Mouse (Mus musculus): ENCODE results near the gene Ccm2l.

Ccm2l gene

GRCm38 (mm10) chr2:153107046-153107766 lies 41.5 kb downstream of the Ccm2l start:
- DNase-seq, result peak in 1 of 2 experiments; percentile 16

DNA sequence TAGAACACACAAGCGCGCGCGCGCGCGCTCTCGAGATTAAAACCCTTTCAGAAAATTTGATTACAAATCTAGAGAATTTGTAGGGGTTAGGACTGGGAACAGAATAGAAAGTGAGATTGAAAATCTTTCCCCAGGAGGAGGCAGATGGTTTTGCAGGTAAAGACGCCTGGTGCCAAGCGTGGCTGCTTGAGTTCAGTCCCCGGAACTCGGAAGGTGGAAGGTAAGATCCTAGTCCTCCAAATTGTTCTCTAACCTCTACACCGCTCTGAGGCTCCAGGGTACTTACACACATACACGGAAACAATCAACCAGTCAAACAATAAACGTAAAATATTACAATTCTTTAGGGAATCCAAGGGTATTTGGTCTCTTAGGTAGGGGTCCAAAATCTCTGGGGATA lies 42.0 kb downstream of the Ccm2l start:
- DNase-seq, result peak in 1 of 2 experiments; percentile 7

DNA sequence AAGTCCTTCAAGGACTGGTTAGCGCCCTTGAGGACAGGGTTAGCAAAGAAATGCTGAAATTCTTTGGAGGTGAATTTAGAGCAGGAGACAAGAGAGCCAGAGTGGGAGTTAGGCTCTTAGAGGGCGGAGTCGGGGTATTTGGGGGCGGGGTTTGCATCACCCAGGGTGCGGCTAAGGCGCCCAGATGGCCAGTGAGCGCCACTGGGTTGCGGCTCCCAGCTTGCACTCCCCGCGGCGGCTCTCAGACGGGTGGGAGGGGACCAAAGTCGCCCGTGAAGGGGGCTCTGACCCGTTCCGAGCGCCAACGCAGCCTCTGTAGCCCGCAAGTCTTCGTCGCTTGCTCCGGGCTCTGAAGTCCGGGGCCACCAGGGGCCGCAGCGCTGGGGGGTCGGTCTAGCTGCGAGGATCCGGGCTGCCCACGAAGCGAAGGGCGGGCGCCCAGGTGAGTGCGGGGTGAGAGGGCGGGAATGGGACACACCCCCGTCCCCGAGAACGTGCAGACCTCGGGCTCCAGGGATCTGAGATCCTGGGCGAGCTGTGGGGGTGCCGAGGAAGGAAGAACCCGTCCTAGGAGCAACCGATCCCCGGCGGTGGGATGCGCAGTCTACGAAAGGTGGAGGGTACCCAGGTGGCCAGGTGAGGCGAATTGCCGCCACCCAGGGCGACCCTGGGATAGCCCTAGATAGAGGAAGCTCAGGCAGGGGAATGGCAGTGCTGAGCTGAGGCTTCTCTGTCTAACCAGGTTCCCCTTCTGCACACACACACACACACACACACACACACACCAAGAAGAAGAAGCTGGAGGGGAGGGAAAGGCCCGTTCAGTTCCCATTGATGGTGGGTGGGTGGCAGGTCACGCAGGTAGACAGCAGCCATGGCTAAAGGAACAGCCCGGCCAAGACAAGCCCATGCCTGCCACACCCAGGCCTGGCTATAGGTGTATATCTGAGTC lies 42.8 kb downstream of the Ccm2l start, which contains the start of gene Hck:
Hck (plus strand) TSS at position 156 of the 952 bp plus-strand sequence.
- peak; percentile 84 to 85 for DNase-seq

- DNase-seq, result peak in 1 of 2 experiments; percentile 9
Observed at GRCm38 (mm10) chr2:153109596-153109995, 43.8 kb downstream of the Ccm2l start.

- peak in 1 of 2 experiments; percentile 6 for DNase-seq
Observed at GRCm38 (mm10) chr2:153111298-153111697, 45.5 kb downstream of the Ccm2l start.

DNA sequence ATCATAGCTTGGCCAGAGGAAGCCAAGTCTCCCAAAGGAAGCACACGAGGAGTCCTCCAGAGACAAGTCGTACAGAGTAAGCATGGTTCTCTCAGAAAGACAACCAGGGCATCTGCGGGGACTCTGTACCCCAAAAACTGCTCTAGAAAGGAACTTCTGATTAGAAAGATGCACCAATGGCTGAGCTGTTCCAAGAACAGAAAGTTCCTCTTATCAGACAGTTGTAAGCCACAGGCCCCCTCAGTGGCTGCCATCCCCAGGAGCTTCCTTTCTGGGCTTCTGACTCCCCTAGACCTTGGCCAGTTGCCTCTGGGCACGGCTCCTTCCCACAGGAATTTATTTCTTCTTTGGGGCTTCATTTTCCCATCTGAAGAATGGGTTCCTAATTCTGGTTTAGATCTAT lies 49.9 kb downstream of the Ccm2l start:
- no peak for DNase-seq

DNA sequence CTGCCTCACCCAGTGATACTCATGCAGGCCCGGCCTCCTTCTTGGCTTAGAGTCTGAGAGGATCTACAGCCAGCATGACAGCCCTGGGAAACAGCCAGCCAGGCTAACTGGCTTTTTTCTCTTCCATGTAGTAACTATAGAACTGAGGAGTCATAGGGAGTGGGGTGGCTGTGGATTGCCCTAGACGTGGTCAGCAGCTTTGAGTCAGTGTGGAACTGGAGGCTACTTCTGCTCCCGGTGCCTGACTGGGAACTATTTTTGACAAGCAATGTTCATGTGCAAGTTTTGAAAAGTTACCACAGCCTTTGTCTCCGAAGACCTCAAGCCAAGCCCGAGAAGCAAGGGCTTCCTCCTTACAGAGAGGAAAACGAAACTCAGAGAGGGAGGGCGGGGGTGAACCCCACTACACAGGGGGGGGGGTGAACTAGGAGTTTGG lies 51.3 kb downstream of the Ccm2l start:
- peak in 1 of 2 experiments; percentile 26 for DNase-seq

GRCm38 (mm10) chr2:153119488-153119887 lies 53.7 kb downstream of the Ccm2l start:
- no peak for DNase-seq

DNA sequence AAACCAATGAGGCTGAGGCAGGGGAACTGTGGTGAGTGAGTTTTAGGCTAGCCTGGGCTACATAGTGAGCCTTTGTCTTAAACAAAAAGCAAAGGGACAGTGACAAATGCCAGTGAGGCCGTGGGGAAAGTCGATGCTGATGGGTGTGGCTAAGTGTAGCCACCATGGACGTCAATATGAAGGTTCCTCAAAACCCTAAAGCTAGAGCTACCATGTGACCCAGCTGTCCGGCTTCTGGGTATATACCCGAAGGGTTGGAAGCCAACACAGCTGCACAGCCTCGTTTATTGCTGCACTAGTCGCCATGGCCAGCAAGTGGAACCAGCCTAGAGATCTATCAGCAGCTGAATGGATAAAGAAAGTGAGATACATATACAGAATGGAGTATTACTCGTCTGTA lies 54.4 kb downstream of the Ccm2l start:
- no peak for DNase-seq

DNA sequence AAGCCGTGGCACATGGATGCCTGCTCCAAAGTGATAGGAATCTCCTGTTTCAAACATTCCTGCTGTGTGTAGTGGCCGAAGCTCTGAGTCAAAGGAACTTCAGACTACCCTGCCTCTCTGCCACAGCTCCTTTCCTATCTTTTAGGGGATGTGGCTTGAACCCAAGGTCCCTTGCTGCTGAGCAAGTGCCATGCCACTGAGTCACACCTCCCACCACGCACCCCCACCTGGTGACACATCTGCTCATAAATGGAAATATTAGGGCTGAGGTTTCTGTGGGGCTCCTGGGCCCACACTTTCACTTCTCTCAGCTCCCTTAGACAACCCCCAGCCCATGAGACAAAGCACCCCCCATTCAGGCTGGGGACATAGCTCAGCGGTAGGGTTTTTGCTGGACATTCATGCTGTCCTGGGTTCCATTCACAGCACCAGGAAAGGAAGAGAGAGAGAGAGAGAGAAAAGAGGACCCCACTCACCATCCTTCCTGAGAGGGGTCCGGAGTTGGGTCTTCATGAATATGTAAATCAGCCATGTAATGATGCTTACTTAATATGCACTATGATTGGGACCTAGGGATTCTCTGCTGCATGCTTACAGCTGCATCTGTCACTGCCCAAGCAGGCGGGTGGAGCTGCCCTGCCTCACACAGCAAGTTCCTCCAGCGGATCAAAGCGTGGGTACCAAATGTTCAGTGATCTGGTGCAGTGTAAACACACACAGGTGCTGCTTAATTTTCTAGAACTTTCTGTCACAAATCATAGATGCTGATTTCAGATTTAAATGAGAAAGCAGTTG lies 56.3 kb downstream of the Ccm2l start:
- DNase-seq, result peak in 1 of 2 experiments; percentile 21

DNA sequence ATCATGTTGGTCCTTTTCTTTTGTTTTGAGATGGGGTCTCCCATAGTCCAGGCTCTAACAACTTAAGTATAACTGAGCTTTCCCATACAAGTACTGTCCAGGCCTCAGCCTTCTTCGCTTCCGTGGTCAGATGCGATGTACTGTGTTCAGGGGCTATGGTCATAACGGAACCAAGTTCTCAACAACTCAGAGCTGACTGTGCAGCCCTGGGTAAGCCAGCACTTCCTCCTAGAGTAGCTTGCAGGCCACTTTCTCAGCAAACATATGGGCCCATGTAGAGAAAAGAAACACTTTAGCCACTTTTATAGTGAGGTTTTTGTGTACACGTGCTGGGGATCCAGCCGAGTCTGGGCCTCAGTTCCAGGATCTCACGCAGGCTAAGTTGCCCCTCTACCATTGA lies 56.9 kb downstream of the Ccm2l start:
- DNase-seq, result no peak

GRCm38 (mm10) chr2:153125875-153126274 lies 60.1 kb downstream of the Ccm2l start:
- DNase-seq, result no peak

- peak; percentile 36 to 45 for DNase-seq
Observed at GRCm38 (mm10) chr2:153131019-153131418, 65.3 kb downstream of the Ccm2l start.
